Mouse (Mus musculus) midbrain, embryonic 12.5 days (tissue): ENCODE results near the gene Olfr64. TPM values are rescaled to one million over a fixed set of nuclear protein-coding genes. Genes with fewer than 3 reads are reported as not detected.

Experiments
- ATAC-seq: fragments of 200-750 bp; cut with Nextera tagmentation; 2 replicates; pipeline ENCODE4 v1.8.0; 2017; ENCODE audit warnings: low read depth, moderate TSS enrichment, moderate library complexity; ENCODE audit not compliant: low FRiP score
- H3K27ac ChIP-seq: fragments of 300-500 bp; sonication (generic); replicated peaks from 2 replicates; pipeline ENCODE4 v1.5.1; 2016; ENCODE audit warnings: mild to moderate bottlenecking
- H3K27me3 ChIP-seq: fragments of 300-500 bp; sonication (generic); 2 replicates; pipeline ENCODE4 v1.6.1; 2016; ENCODE audit warnings: mild to moderate bottlenecking
- H3K36me3 ChIP-seq: fragments of 300-500 bp; sonication (generic); 2 replicates; pipeline ENCODE4 v1.6.1; 2016
- H3K4me1 ChIP-seq: fragments of 300-500 bp; sonication (generic); 2 replicates; pipeline ENCODE4 v1.6.1; 2016
- H3K4me2 ChIP-seq: fragments of 300-500 bp; sonication (generic); replicated peaks from 2 replicates; pipeline ENCODE4 v1.6.1; 2016; ENCODE audit warnings: mild to moderate bottlenecking, moderate library complexity
- H3K4me3 ChIP-seq: fragments of 300-500 bp; sonication (generic); 2 replicates; pipeline ENCODE4 v1.5.1; 2016; ENCODE audit warnings: mild to moderate bottlenecking
- H3K9ac ChIP-seq: fragments of 300-500 bp; sonication (generic); replicated peaks from 2 replicates; pipeline ENCODE4 v1.6.1; 2016; ENCODE audit warnings: mild to moderate bottlenecking, moderate library complexity
- H3K9me3 ChIP-seq: fragments of 300-500 bp; sonication (generic); 2 replicates; pipeline ENCODE4 v1.6.1; 2016; ENCODE audit warnings: mild to moderate bottlenecking
- WGBS: fragments of 180-500 bp; shearing (Covaris S2); methylation state at CpG from one replicate; pipeline ENCODE4 v1.1.7; 2016; 5-methylcytosine and 5-hydroxymethylcytosine counted together
- polyA plus RNA-seq: library from polyadenylated mRNA; unstranded; fragments of >200 nt; fragmentation: Nextera tagmentation; extraction: Ambion mirVana; gene quantifications from 2 replicates; pipeline ENCODE4 v1.2.1, GENCODE M21; 2016

Olfr64 gene
- not detected in 2 replicates for polyA plus RNA-seq

GRCm38 (mm10) chr7:103894385-103894784, at the start of gene Olfr64:
Olfr64 (minus strand) TSS chr7:103894485.
- H3K4me3 ChIP-seq, result no peak within 1 kb of the TSS
- no peaks in the 10 kb centered on the region for H3K4me1 ChIP-seq
- H3K27ac ChIP-seq, result no peak within 1 kb of the TSS
- ATAC-seq, result no peak
- no peaks in the 10 kb centered on the region for H3K27me3 ChIP-seq
- WGBS, result 71% methylated on average over 1 of the region's 1 CpGs
- H3K9me3 ChIP-seq, result no peaks in the 10 kb centered on the region
- no peaks in the 10 kb centered on the region for H3K36me3 ChIP-seq
- H3K4me2 ChIP-seq, result no peak within 1 kb of the TSS
- H3K9ac ChIP-seq, result no peak within 1 kb of the TSS

GRCm38 (mm10) chr7:103942730-103943129, 48.4 kb upstream of the Olfr64 start:
- H3K4me1 ChIP-seq, result no peaks in the 10 kb centered on the region
- no peak overlapping the region for H3K27ac ChIP-seq
- no peaks in the 10 kb centered on the region for H3K36me3 ChIP-seq
- H3K27me3 ChIP-seq, result no peaks in the 10 kb centered on the region
- H3K4me3 ChIP-seq, result no peak overlapping the region
- no peak overlapping the region for H3K9ac ChIP-seq
- 0 out of 2 replicates have a peak, but pooled peaks have one; percentile 52 for ATAC-seq
- 40% methylated on average over 2 of the region's 2 CpGs for WGBS
- no peaks in the 10 kb centered on the region for H3K9me3 ChIP-seq
- H3K4me2 ChIP-seq, result no peak overlapping the region

- H3K4me1 ChIP-seq, result no peaks in the 10 kb centered on the region
- ATAC-seq, result no peak
- WGBS, result 73% methylated on average over 2 of the region's 2 CpGs
- no peaks in the 10 kb centered on the region for H3K9me3 ChIP-seq
- no peak within 1 kb of the TSS for H3K9ac ChIP-seq
- no peaks in the 10 kb centered on the region for H3K27me3 ChIP-seq
- no peak within 1 kb of the TSS for H3K27ac ChIP-seq
- H3K4me3 ChIP-seq, result no peak within 1 kb of the TSS
- no peak within 1 kb of the TSS for H3K4me2 ChIP-seq
- no peaks in the 10 kb centered on the region for H3K36me3 ChIP-seq
Observed at GRCm38 (mm10) chr7:103934264-103934663, 40.0 kb upstream of the Olfr64 start, which contains the start of gene Olfr632. Olfr632 (plus strand) TSS chr7:103934347.

DNA sequence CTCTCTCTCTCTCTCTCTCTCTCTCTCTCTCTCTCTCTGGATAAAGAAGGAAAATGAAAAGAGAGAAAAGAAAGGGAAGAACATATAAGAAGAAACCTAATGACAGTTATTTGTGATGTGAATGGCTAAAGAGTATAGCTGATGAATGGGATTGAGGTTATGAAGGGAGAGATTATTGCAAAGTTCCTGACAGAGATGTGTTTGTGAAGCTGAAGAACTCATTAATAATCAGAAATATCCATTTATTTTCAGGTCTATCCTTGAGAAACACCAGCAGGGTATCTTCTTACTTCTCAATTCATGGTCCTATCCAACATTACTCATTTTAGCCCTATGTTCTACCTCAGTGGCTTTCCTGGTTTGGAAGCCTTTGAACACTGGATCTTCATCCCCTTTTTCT, 34.2 kb upstream of the Olfr64 start, which contains the start of gene Olfr631:
Gene Olfr631 (plus strand): TSS at position 301 of the 400 bp plus-strand sequence.
- Histone ChIP-seq H3K36me3 (no peaks in the 10 kb centered on the region), H3K4me2 (no peak within 1 kb of the TSS), H3K27me3 (no peaks in the 10 kb centered on the region), H3K4me1 (no peaks in the 10 kb centered on the region), H3K27ac (no peak within 1 kb of the TSS), H3K4me3 (no peak within 1 kb of the TSS), H3K9me3 (no peaks in the 10 kb centered on the region), H3K9ac (no peak within 1 kb of the TSS)
- ATAC-seq, result no peak

DNA sequence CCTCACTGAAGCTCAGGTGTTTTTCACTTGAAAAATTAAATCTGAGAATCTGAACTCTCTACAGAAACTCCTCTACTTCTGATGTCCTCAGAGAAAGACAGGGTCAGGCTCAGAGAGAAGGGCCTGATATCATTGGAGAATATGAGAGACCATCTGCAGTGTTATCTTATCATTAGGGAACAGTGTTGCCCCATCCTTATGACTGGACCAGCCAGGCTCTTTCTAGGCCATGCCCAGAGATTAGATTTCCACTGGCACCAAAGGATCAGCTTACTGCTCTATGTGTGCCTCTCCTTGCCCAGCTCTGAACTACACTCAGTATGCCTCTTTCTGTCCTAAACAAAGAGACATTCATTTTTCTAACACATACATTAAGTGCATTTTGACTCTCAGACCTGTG, 21.1 kb upstream of the Olfr64 start:
- H3K27ac ChIP-seq, result no peak overlapping the region
- no peak for ATAC-seq
- no peak overlapping the region for H3K4me3 ChIP-seq

GRCm38 (mm10) chr7:103912969-103913511, 18.8 kb upstream of the Olfr64 start:
- Histone ChIP-seq H3K36me3 (no peaks in the 10 kb centered on the region), H3K27ac (no peak overlapping the region), H3K9ac (no peak overlapping the region), H3K9me3 (no peaks in the 10 kb centered on the region), H3K4me1 (no peaks in the 10 kb centered on the region), H3K27me3 (no peaks in the 10 kb centered on the region), H3K4me2 (no peak overlapping the region), H3K4me3 (no peak overlapping the region)
- WGBS, result 48% methylated on average over 8 of the region's 8 CpGs
- no peak for ATAC-seq

More for the DNA sequence above, 21.1 kb upstream of the Olfr64 start:
- Histone ChIP-seq H3K4me2 (no peak overlapping the region), H3K36me3 (no peaks in the 10 kb centered on the region), H3K9me3 (no peaks in the 10 kb centered on the region), H3K4me1 (no peaks in the 10 kb centered on the region), H3K9ac (no peak overlapping the region), H3K27me3 (no peaks in the 10 kb centered on the region)

GRCm38 (mm10) chr7:103910047-103910446, 15.8 kb upstream of the Olfr64 start:
- Histone ChIP-seq H3K27me3 (no peaks in the 10 kb centered on the region), H3K9ac (no peak overlapping the region), H3K36me3 (no peaks in the 10 kb centered on the region), H3K27ac (no peak overlapping the region), H3K4me3 (no peak overlapping the region), H3K4me1 (no peaks in the 10 kb centered on the region), H3K4me2 (no peak overlapping the region), H3K9me3 (no peaks in the 10 kb centered on the region)
- no peak for ATAC-seq
- WGBS, result 49% methylated on average over 3 of the region's 3 CpGs

GRCm38 (mm10) chr7:103903187-103903586, 8.9 kb upstream of the Olfr64 start, which contains the start of gene Olfr65:
Olfr65 (plus strand) TSS chr7:103903487.
- no peak within 1 kb of the TSS for H3K4me3 ChIP-seq
- H3K27me3 ChIP-seq, result no peaks in the 10 kb centered on the region
- no peak within 1 kb of the TSS for H3K27ac ChIP-seq
- H3K4me2 ChIP-seq, result no peak within 1 kb of the TSS
- no peaks in the 10 kb centered on the region for H3K36me3 ChIP-seq
- WGBS, result 74% methylated on average over 2 of the region's 2 CpGs
- H3K4me1 ChIP-seq, result no peaks in the 10 kb centered on the region
- no peaks in the 10 kb centered on the region for H3K9me3 ChIP-seq
- no peak within 1 kb of the TSS for H3K9ac ChIP-seq
- ATAC-seq, result no peak

- Histone ChIP-seq H3K4me3 (no peak within 1 kb of the TSS), H3K9me3 (no peaks in the 10 kb centered on the region), H3K27me3 (no peaks in the 10 kb centered on the region), H3K9ac (no peak within 1 kb of the TSS), H3K4me2 (no peak within 1 kb of the TSS), H3K27ac (no peak within 1 kb of the TSS), H3K36me3 (no peaks in the 10 kb centered on the region), H3K4me1 (no peaks in the 10 kb centered on the region)
- no peak for ATAC-seq
Observed at GRCm38 (mm10) chr7:103886152-103886551, 8.1 kb downstream of the Olfr64 start, which contains the start of gene Olfr66. Olfr66 (minus strand) TSS chr7:103886252.

DNA sequence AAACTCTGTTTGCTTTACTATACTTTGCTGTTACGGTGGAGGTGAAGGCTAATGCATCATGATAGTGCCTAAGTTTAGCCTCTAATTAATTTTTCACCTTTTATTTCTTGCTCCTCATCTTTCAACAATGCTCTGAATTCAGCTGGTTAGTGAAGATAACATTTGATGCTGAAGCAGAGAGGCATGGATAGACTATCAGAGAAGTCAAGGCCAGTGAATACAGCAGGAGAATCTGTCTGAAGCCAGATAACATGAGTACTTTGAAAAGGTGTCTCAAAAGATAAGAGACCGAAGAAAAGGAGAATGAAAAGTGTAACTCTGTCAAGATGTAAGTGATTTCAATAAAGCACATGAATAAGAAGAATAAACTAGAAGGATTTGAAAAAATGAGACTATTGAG, 17.2 kb downstream of the Olfr64 start:
- no peak for ATAC-seq

DNA sequence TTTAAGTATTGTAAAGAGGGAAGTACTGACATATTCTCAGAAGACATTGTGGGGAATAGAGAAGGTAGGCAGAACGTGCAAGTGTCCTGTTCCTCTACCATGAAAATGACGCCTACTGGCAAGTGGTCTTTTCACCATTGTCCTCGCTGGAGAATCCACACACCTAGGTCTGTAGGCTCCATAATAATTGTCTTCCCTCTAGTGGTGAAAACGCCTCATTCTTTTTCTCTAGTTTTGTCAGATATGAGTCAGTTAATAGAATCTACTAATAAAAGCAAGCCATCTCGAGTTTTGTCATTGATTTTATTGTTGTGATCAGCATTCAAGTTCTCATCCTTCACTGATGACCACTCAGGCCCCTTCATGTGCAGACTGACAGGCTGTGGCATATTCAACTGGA, 19.8 kb downstream of the Olfr64 start:
- no peak for ATAC-seq
- Histone ChIP-seq H3K4me2 (no peak overlapping the region), H3K36me3 (no peaks in the 10 kb centered on the region), H3K9ac (no peak overlapping the region), H3K4me3 (no peak overlapping the region), H3K27me3 (no peaks in the 10 kb centered on the region), H3K9me3 (no peaks in the 10 kb centered on the region), H3K4me1 (no peaks in the 10 kb centered on the region), H3K27ac (no peak overlapping the region)
- WGBS, result 53% methylated on average over 5 of the region's 5 CpGs

More for the DNA sequence above, 17.2 kb downstream of the Olfr64 start:
- H3K36me3 ChIP-seq, result no peaks in the 10 kb centered on the region
- no peak overlapping the region for H3K9ac ChIP-seq
- no peaks in the 10 kb centered on the region for H3K4me1 ChIP-seq
- 84% methylated on average over 2 of the region's 2 CpGs for WGBS
- H3K4me3 ChIP-seq, result no peak overlapping the region
- no peak overlapping the region for H3K4me2 ChIP-seq
- H3K27ac ChIP-seq, result no peak overlapping the region
- H3K27me3 ChIP-seq, result no peaks in the 10 kb centered on the region
- no peaks in the 10 kb centered on the region for H3K9me3 ChIP-seq

DNA sequence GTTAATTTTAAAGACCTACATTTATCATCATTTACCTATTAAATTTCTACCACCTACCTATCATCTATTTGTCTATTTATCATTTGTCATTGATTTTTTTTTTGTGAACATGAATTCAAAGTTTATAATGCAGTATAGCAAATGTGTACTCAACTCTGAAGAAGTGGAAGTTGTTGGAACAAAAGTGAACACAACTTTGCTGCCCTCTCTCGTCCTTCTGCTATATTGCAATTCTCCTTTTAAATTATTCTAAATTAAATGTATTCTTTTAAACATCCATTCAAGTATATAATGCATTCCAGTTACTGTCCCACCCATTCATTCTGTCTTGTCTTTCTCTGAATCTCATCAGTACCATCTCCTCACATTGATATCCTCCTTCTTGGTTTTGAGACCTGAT, 21.2 kb downstream of the Olfr64 start:
- no peaks in the 10 kb centered on the region for H3K9me3 ChIP-seq
- ATAC-seq, result no peak
- 12% methylated on average over 1 of the region's 1 CpGs for WGBS
- no peak overlapping the region for H3K9ac ChIP-seq
- H3K27ac ChIP-seq, result no peak overlapping the region
- H3K27me3 ChIP-seq, result no peaks in the 10 kb centered on the region
- no peaks in the 10 kb centered on the region for H3K36me3 ChIP-seq
- no peak overlapping the region for H3K4me3 ChIP-seq
- no peak overlapping the region for H3K4me2 ChIP-seq
- no peaks in the 10 kb centered on the region for H3K4me1 ChIP-seq

- no peaks in the 10 kb centered on the region for H3K27me3 ChIP-seq
Observed at GRCm38 (mm10) chr7:103870667-103871066, 23.6 kb downstream of the Olfr64 start.

More at GRCm38 (mm10) chr7:103870667-103871066, 23.6 kb downstream of the Olfr64 start:
- no peaks in the 10 kb centered on the region for H3K9me3 ChIP-seq
- no peaks in the 10 kb centered on the region for H3K4me1 ChIP-seq
- ATAC-seq, result no peak
- no peaks in the 10 kb centered on the region for H3K36me3 ChIP-seq
- H3K9ac ChIP-seq, result no peak overlapping the region
- H3K4me2 ChIP-seq, result no peak overlapping the region
- H3K4me3 ChIP-seq, result no peak overlapping the region
- H3K27ac ChIP-seq, result no peak overlapping the region
